Mouse (Mus musculus) lung, postnatal 25 days (tissue): Measurements from ENCODE around the gene Dock8.
A peak's percentile ranks its signal among the peaks of the same experiment; 100 is the strongest.

Experiments used
- DNase-seq: peaks from one replicate; pipeline ENCODE4 v3.0.0; 2022; ENCODE audit warnings: low spot score

Dock8 gene

DNA sequence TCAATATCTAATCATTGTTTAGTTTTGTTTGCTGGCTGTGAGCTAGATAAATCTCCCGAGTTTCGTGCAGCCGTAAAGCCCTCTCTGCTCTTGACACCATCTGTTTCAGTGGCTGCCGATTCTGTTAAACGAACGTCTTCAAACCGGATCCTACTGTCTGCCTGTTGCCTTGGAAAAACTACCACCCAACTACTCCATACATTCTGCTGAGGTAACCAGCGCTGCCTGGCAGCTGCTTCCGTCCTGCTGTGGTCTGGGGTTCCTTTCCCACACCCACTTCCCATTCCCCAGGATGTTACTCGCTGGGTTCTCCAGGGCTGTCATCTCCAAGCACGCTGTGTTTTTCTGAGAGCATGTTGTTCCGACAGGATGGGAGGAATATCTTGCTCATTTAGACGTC is 123.7 kb downstream of the Dock8 start:
- peak; percentile 45 for DNase-seq

DNA sequence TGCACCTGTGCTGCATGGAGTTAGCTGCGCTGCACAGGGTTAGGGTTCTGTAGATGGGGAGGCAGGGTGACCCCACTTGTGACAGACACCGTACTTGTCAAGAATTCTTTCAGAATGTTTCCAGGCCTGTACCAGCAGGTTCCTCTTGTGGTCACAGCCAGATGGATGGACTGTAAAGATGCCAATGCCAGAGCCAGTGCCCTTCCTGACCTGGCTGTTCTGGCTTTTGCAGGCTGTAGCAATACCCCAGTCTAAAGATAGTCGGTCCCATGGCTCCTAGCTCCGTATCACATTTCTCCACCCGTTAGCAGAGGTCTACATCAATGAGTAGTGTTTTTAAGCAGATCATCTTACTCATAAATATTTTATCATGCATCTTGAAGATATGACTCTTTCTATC is 124.1 kb downstream of the Dock8 start:
- no peak for DNase-seq

DNA sequence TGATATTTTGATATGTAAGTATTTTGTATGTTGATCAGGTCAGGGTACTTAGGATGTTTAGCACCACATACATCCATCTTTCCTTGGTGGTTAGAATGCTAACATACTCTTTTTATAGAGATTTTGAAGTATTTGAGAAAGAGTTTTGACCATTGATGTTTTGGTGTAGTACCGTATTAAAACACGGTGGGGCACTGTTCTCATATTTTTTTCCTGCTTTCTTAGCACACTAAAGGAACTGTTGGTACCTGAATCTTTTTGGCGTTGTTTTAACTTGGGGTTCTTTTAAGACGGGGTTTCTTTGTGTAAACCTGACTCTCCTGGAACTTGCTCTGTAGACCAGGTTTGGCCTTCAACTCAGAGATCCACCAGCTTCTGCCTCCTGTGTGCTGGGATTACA is 133.0 kb downstream of the Dock8 start:
- peak; percentile 40 for DNase-seq

DNA sequence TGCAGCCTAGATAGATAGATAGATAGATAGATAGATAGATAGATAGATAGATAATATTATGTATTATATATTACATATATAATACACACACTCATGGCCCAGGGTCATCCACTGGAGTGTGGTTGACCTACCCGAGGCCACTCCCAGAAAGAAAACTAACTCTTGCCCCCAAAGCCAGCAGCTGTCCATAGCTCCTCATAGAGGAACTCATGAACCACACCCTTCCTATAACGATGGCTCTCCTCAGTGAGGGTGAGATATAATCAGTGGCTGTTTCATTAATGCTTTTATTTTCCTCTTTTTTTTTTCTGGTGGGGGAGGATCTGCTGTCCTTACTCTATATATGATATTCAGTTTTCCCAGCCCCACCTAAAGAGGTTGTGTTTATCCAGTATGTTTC is 134.6 kb downstream of the Dock8 start:
- no peak for DNase-seq

DNA sequence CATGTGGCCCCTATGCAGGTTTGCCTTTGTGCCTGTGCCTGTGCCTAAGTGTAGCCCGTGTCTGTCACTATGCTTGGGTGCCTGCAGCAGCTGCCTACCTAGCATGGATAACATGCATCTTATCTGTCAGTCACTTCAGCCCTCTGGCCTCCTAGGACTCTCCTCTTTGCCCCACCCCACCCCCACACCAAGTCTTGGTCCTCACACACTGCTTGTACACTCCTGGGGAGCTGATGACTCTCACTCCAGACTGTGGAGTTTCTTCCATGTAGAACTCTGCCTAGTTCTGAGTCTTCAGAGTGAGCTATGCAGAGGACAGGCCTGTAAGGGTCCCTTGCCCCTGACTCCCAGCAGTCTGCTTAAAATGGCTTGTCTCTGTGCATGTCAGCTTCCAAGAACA is 136.8 kb downstream of the Dock8 start:
- DNase-seq = no peak

DNA sequence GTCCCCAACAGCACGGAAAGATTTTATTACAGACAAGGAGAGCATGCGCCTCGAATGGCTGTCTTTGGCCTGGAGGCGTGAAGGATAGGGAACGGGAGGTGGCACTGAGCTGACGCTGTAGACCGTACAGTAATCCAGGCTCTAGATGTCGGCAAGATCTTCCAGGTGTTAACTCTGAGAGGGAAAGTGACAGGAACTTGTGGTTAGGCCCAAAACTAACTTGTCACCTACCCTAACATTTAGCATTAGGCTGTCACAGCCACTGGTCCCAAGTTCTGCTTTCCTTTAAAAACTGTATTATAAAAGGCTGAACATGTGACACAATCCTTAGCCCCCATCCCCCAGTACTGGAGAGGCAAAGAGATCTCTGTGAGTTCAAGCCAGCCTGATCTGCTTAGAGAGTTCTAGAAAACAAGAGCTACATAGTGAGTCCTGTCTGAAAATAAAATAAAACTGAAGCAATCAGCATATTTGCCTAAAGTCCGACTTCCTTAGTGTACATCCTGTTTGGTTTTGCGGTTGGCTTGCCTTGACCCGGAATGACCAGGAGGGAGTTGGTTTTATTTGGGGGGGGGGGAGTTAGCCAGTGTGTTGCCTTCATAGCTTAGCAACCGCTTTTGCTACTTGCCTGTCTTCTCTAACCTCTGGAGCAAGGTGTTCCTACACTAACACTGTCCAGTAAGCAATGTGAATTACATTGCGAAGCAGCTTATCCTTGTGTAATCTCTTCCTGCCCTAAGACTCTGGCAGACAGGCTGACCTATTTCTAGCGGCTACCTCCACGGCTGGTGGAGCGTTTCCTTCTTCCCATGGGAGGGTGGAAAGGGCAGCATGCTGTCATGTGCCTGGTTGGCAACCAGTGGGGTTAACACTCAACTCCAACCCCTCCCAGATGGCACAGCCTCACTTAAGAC is 138.8 kb downstream of the Dock8 start:
- peak; percentile 14 for DNase-seq

DNA sequence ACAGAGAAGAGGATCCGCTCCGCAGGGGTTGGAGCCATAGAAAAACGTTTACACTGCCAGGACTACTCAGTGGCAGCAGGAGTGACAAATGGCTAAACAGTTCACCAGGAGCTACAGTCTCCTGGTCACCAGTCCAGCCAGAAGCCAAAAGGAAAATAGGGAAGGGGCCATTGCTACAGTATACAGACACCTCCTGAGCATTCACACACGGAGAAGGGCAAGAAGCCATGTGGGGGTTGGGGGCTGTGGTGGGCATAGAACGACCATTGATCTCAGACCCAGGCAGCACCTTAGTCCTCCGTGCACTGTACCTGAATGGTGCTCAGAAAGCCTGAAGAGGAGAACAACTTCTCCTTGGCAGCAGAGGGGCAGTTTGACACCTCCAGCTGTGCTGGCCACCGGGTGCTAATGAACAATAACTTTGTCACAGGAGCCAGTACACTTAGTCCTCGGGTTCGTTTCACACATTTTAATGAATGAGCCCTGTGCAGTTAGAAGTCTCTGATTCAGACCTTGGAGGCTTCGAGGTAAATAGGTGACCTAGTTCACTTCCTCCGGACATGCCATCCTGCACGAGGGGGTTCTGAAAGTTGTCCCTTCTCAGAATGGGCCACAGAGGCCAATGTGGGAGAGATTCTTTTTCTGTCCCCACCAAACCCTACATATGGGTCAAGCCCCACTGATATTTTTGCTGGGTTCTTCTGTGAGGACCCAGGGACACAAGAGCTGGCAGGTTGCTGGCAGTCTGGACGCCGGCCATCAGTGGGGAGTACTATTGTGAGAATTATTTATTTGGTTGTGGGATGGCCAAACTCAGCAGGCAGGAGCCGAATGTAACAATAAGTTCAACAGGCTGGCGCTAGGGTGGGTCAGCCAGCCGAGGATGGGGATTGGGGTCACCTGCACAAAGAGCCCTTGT is 145.0 kb downstream of the Dock8 start:
- DNase-seq = no peak

DNA sequence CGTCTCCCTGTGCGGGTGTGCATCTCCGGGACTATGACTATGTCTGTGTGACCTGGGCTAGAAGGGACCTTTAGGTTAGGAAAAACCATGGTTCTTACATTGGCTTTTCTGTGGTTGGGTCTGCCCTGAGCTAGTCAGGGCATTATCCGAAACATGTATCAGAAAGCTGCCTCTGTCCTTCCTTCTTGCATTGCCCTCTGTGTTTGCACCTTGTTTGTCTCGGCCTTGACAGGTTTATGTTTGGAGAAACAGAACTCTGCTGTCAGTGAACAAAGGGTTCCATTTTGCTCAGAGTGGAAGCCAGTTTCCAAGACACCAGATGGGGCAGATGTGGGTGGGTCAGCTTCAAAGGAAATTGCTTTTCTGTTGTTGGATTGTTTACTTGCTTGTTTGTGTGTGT is 145.8 kb downstream of the Dock8 start:
- DNase-seq = no peak

DNA sequence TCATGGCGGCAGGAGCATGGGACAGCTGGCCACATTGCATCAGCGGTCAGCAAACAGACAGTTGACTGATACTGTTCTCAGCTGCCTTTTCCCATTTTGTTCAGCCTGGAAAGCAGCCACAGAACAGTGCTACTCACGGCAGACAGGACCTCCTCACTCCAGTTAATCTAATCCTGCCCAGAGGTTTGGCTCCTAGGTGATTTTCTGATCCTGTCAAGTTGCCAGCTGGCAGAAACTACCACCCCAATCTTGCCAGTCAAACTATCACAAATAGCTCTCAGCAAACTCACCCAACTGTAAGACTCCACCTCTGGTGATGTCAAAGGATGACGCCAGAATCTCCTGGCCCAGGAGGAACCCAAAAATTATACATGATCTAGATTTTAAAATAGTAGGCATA is 146.8 kb downstream of the Dock8 start:
- no peak for DNase-seq

DNA sequence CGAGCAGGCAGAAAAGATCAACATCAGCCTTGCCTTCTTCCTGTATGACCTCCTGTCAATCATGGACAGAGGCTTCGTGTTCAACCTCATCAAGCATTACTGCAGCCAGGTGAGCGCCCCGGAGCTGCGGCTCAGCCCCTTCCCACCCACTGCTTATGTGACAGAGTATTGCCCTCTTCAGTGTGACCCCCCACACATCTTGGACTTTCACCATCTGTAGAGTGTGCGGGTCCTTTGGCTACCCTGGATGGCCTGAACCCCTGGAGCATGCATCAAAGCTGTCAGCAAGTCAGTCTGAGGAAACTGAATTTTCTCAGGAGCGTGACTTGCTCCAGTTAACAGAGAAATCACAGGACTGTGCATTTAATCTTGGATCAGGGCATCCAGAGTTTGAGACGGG is 150.5 kb downstream of the Dock8 start:
- DNase-seq = no peak

DNA sequence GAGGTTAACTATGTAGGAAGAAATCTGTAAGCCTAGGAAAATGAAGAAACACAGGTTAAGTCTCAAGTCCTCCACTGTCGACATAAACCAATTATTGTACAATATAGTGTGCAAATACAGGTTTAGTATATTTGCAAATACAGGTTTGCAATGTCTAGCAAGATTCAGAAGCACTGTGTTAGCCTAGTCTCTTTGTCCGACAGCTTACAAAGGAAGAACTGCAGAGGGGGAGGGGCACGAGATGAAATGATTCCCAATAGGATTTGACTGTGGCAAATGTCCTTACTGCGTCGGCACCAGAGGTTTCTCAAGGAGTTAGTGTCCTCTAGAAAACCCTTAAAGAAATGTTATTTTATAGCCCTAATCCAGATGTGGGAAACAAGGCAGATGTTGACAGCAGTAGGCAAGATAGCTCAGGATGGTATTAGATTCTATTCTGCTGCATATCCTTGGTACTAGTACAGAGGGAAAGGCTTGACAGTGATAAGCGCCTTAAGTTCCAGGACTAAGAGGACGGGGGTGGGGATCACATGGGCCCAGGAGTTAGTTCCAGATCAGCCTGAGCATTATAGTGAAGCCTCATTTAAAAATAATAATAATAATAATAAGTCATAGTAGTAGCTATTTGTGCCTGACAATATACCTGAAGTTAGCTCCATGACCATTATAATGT is 155.3 kb downstream of the Dock8 start:
- DNase-seq = no peak

DNA sequence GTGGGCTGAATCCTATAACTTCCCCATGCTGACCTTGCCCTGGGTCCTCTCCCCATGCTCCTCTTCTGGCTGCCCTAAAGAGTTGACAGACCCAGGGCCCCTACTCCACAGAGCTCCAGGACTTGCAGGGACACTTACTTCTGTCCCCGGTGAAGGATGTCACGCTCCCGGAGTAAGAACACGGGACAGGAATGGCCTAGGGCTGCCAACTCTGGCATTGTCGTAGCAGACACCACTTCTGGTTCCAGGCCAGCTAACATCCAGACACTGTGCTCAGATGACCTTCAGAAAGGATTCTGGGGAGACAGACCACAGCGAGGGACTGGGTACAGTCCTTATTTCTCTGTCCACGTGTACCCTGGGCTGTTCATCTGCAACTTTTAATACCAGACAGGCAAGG is 155.9 kb downstream of the Dock8 start:
- no peak for DNase-seq

DNA sequence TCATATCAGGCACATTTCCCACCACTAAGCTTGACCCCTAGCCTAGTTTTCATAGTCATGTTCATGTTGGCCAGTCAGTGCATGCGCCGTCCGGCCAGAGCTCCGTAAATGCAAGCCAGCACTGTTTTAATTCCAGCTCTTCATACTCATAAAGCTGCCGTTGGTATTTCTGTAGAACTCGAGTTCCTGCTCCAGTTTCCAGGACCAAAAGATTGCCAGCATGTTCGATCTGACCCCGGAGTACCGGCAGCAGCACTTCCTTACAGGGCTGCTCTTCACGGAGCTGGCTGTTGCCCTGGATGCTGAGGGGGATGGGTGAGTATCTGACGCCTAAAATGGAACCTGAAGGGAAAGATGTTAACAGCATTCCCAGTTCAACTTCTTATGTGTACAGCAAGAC is 156.4 kb downstream of the Dock8 start:
- no peak for DNase-seq

DNA sequence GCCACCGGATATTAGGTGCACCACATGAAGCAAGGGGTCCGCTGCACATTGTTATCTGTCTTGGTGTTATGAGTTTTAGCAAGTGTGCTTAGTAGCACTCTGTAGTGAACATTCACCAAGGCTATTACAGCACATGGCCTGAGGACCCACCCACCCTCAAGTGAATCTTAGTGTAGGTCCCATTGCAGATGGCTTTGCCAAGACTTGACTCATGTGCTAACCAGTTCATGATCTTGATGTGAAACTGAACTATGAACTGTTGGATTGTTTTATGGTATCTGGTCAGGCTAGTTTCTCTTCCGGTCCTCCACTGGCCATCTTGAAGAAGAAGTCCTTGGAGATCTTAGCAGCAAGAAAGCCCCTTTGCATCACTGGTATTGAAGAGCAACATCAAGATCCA is 162.9 kb downstream of the Dock8 start:
- no peak for DNase-seq

DNA sequence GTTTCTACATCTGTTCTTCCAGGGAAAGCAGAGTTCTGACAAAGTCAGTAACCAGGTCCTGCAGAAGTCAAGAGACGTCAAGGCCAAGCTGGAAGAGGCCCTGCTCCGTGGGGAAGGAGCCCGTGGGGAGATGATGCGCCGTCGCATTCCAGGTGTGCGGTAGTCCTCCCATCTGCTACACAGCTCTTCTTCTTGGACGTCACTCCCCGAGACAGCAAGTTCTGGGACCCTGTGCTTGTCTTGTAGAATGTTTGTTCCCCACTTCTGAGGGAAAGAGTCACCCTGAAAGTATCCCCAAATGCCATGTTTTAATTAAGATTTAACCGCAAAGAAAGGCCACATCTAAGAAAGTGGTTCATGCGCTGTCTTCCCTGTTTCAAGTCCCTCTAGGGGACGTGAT is 164.1 kb downstream of the Dock8 start:
- no peak for DNase-seq

DNA sequence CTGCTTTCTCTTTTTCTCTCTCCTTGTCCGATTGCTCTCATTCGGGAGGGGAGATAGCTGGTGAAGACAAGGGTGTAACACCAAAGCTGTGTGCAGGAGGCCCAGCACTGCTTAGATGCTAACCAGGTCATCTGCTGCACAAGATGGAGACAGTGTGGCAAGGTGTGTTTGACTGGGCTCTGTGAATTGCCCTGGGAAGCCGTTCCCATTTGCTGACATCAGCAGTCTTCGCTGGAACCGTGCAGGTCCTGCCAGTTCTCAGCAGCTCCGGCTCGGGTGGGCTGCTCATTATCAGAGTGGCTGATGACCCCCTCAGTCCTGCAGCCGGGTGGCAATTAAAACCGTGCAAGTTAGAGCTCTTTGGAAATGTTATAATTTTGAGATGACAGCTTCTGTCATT is 167.1 kb downstream of the Dock8 start:
- DNase-seq = no peak

DNA sequence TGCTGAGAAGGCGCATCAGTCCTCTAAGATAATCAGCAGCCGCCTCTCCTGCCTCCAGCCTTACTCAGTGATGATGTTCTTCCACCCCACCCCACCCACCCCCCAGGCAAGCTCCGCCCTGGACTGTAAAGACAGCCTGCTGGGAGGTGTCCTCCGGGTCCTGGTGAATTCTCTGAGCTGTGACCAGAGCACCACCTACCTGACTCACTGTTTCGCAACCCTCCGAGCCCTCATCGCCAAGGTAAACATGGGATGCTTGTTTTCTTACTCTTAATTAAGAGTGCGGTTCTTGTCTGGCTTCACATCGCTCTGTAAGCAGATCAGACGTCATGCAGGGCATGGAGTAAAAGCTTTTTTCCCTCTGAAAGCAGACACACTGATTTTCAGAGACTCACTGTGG is 172.1 kb downstream of the Dock8 start:
- peak; percentile 20 for DNase-seq

DNA sequence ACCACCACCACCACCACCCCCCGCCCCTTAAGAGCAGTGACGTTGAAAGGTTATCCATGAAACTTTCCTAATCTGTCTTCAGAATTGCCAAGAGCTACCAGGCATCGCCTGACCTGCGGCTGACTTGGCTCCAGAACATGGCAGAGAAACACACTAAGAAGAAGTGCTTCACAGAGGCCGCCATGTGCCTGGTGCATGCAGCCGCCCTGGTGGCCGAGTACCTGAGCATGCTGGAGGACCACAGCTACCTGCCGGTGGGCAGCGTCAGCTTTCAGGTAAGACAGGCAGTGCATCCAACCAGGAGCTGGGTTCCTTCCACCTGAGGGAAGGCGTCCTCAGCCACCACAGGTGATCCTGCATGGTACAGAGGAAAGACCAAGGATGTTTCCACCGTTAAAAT is 177.4 kb downstream of the Dock8 start:
- no peak for DNase-seq

DNA sequence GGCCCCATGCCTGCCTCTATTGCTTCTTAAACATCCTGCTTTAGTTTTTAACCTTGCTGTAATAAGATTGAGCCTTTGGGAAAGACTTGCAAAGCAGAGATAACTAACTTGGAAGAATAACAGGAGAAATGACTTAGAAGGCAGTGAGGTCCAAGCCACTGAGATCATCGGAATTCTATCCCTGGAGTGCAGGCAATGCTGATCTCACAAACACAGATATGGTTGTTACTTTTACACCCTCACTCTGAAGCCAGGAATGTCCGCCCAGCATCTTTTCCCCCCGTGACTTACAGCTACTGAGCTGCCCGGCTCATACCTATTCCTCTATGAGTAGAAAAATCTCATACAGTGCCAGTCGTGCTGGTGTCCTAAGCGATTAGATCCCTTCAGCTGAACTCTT is 180.7 kb downstream of the Dock8 start:
- DNase-seq = no peak

DNA sequence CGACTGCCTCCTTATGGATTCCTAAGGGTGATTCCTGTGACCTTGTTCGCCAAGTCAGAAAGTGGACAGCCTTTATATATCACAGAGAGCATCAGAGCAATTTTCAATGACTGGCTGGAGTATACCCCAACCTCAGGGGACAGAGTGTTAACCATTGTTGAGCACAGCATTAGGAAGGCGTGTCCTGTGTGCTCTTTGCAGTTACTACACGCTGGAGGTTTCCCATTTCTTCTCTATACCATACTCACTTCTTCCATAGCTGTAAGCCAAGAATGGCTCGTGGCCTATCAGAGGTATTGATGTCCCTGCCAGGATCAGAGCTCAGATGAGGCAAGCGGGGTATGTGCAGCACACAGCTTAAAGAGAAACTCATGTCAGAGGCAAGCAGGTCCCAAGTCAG is 181.2 kb downstream of the Dock8 start:
- no peak for DNase-seq

DNA sequence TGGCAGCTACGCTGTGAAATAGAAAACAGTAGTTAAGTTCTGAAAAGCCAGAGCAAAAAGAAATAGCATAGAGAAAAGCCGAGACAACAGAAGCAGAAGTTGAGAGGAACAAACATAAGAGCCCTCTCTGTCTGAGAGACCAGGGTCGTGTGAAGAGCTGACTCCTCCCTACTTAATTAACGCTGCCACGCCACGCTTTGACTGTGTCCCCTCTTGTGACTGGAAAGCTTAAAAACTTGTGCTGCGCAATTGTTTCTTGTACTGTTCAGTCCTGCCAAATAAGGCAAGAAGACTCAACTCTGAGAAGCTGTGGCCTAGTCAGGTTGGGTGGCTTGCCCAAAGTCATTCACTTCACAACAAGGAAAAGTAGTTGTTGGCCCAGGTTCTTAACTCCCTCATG is 184.7 kb downstream of the Dock8 start:
- DNase-seq = no peak

DNA sequence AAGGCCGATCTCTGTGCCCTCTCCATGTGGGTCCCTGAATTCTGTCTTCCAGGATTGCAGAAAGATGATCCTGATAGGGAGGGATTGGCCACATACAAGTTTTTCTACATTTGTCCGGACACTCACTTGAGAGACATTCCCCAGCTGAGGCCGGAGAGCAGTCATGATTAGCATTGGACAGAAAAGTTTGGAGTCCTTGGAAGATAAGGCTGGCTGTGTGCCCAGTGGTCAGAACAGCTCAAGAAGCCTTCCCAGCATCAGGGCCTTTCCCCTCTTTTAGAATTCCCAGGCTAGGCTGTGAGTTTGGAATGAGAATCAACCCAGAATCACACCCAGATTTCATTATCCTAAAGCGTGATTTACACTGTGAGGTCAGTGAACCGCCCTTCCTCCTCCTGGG is 187.0 kb downstream of the Dock8 start:
- no peak for DNase-seq

DNA sequence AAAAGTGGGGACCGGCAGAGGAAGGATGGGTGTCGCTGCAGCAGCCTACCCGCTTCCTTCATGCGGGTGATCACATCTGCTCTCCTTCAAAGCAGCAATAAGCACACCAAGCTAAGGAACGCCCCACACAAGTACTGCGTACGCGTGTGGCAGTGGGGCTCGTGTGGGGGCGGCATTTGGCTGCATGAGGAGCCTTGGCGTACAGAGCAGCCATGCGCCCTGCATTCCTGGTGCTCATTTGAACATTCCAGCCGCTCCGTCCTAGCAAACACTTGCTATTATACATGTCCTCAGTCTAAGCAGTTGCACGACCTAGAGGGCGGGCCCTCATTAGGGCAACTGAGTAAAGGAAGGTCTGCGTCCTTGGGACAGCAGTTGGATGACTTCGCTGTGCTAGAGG is 188.3 kb downstream of the Dock8 start:
- no peak for DNase-seq
